Mouse (Mus musculus) retina, adult 2 months (tissue): ENCODE measurements around the gene Nfkbie.

Source experiments
- DNase-seq: peaks from one replicate; pipeline ENCODE4 v3.0.0-alpha.2; 2012; ENCODE audit warnings: low read depth, low spot score

Gene Nfkbie

GRCm38 (mm10) chr17:45559732-45560525 is 4.4 kb downstream of the Nfkbie start:
- no peak for DNase-seq

GRCm38 (mm10) chr17:45563216-45563615 is 7.7 kb downstream of the Nfkbie start:
- DNase-seq: no peak

GRCm38 (mm10) chr17:45563655-45564530 is 8.4 kb downstream of the Nfkbie start, which contains the start of gene Slc35b2:
Slc35b2 (plus strand) TSS chr17:45563874.
- peak; percentile 77 for DNase-seq

- DNase-seq: no peak
Observed at GRCm38 (mm10) chr17:45564531-45565084, 9.1 kb downstream of the Nfkbie start.

GRCm38 (mm10) chr17:45565103-45565502 is 9.6 kb downstream of the Nfkbie start:
- DNase-seq: no peak

GRCm38 (mm10) chr17:45566031-45566359 is 10.5 kb downstream of the Nfkbie start:
- DNase-seq: no peak

GRCm38 (mm10) chr17:45566360-45567161 is 11.1 kb downstream of the Nfkbie start:
- DNase-seq: no peak

GRCm38 (mm10) chr17:45567162-45567601 is 11.7 kb downstream of the Nfkbie start:
- no peak for DNase-seq

GRCm38 (mm10) chr17:45568990-45569389 is 13.5 kb downstream of the Nfkbie start:
- DNase-seq: no peak

GRCm38 (mm10) chr17:45569999-45570398 is 14.5 kb downstream of the Nfkbie start:
- no peak for DNase-seq

- DNase-seq: no peak
Observed at GRCm38 (mm10) chr17:45572103-45573086, 16.9 kb downstream of the Nfkbie start.

GRCm38 (mm10) chr17:45573087-45573779 is 17.7 kb downstream of the Nfkbie start, which contains the start of gene Hsp90ab1:
Hsp90ab1 (minus strand) TSS chr17:45573271.
- peak; percentile 90 for DNase-seq

GRCm38 (mm10) chr17:45573780-45574123 is 18.2 kb downstream of the Nfkbie start:
- DNase-seq: peak; percentile 76

GRCm38 (mm10) chr17:45574129-45574761 is 18.7 kb downstream of the Nfkbie start:
- no peak for DNase-seq

GRCm38 (mm10) chr17:45575123-45575897 is 19.8 kb downstream of the Nfkbie start:
- DNase-seq: no peak

- DNase-seq: no peak
Observed at GRCm38 (mm10) chr17:45578242-45578641, 22.7 kb downstream of the Nfkbie start.

- no peak for DNase-seq
Observed at GRCm38 (mm10) chr17:45578843-45579242, 23.3 kb downstream of the Nfkbie start.

GRCm38 (mm10) chr17:45579554-45579953 is 24.1 kb downstream of the Nfkbie start:
- DNase-seq: no peak
